Mouse (Mus musculus) heart, embryonic 15.5 days (tissue): ENCODE data around the gene Hist1h2bq. TPM values are rescaled to one million over a fixed set of nuclear protein-coding genes. Genes with fewer than 3 reads are reported as not detected.
A peak's percentile ranks its signal among the peaks of the same experiment; 100 is the strongest.
"Not testable (repeated sequence)": the region's sequence is repeated elsewhere in the genome, so short reads cannot be mapped to it uniquely, and the experiment has no call there.

Experiments
- ATAC-seq: fragments of 200-750 bp; cut with Nextera tagmentation; replicated peaks from 2 replicates; pipeline ENCODE4 v1.8.0; 2017; ENCODE audit warnings: low read depth, moderate TSS enrichment; ENCODE audit not compliant: insufficient number of reproducible peaks, insufficient read depth, low FRiP score
- H3K27ac ChIP-seq: fragments of 300-500 bp; sonication (generic); 2 replicates; pipeline ENCODE4 v1.5.1; 2015; ENCODE audit warnings: mild to moderate bottlenecking, inconsistent platforms
- H3K27me3 ChIP-seq: fragments of 300-500 bp; sonication (generic); 2 replicates; pipeline ENCODE4 v1.6.1; 2015; ENCODE audit warnings: inconsistent platforms
- H3K36me3 ChIP-seq: fragments of 300-500 bp; sonication (generic); 2 replicates; pipeline ENCODE4 v1.6.1; 2015; ENCODE audit warnings: mild to moderate bottlenecking, inconsistent platforms
- H3K4me1 ChIP-seq: fragments of 300-500 bp; sonication (generic); replicated peaks from 2 replicates; pipeline ENCODE4 v1.6.1; 2015; ENCODE audit warnings: inconsistent platforms
- H3K4me2 ChIP-seq: fragments of 300-500 bp; sonication (generic); 2 replicates; pipeline ENCODE4 v1.6.1; 2015; ENCODE audit warnings: inconsistent platforms, mild to moderate bottlenecking, moderate library complexity
- H3K4me3 ChIP-seq: fragments of 300-500 bp; sonication (generic); 2 replicates; pipeline ENCODE4 v1.5.1; 2015; ENCODE audit warnings: mild to moderate bottlenecking, inconsistent platforms
- H3K9ac ChIP-seq: fragments of 300-500 bp; sonication (generic); 2 replicates; pipeline ENCODE4 v1.6.1; 2015; ENCODE audit warnings: mild to moderate bottlenecking, inconsistent platforms
- H3K9me3 ChIP-seq: fragments of 300-500 bp; sonication (generic); replicated peaks from 2 replicates; pipeline ENCODE4 v1.6.1; 2016; ENCODE audit warnings: inconsistent platforms
- WGBS: fragments of 180-500 bp; shearing (Covaris S2); methylation state at CpG from one replicate; pipeline ENCODE4 v1.1.7; 2015; ENCODE audit warnings: mixed read lengths; 5-methylcytosine and 5-hydroxymethylcytosine counted together
- polyA plus RNA-seq: library from polyadenylated mRNA; unstranded; fragments of >200 nt; fragmentation: Nextera tagmentation; extraction: Ambion mirVana; gene quantifications from 2 replicates; pipeline ENCODE4 v1.2.1, GENCODE M21; 2015

The Hist1h2bq gene
- 7.2 and 7.3 TPM in 2 replicates for polyA plus RNA-seq

DNA sequence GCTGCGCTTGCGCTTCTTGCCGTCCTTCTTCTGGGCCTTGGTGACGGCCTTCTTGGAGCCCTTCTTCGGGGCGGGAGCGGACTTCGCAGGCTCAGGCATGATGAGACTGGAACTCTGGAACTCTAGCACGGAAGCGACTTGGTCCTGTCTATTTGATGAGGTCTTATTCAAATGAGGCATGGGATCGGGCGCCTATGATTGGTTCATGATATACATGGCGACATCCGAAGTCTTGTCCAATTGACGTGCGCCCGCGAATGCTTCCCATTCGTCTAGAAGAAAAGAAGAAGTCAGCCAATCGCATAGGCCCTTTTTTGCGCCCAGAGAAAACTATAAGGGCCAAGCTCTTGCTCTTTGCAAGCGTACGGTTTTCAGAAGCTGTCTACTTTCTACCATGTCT is at the start of gene Hist1h2bq, which contains the start of gene Hist1h2ao:
Gene Hist1h2bq (minus strand): TSS at position 125 of the 400 bp plus-strand sequence.
Gene Hist1h2ao (plus strand): TSS at position 393 of the 400 bp plus-strand sequence.
- not testable (repeated sequence) for H3K27ac ChIP-seq, H3K4me2 ChIP-seq, H3K4me3 ChIP-seq, H3K4me1 ChIP-seq, H3K27me3 ChIP-seq, H3K9me3 ChIP-seq, H3K9ac ChIP-seq, H3K36me3 ChIP-seq
- WGBS: no CpG with 5 or more reads among the region's 23 CpGs
- peak; percentile 95 for ATAC-seq

DNA sequence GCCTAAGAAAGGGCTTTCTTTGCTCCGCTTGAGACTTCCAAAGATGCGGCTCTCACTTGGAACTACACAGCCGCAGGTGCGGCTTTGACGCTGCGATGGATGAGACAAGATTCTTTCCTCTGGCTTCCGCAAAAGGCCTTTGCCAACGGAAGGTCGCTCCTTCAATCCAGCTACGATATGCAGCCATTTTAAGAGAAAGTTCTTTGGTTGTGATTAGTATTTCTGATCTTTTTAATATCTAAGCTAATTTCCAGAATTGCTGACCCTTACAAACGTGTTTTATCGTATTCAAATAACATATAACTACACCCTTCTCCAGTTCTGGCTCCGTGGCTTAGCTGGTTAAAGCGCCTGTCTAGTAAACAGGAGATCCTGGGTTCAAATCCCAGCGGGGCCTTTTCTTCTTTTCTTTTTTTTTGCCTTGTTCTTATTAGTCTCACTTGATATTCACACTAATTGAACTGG is 45.7 kb upstream of the Hist1h2bq start:
- no peak for ATAC-seq
- no peaks in the 10 kb centered on the region for H3K36me3 ChIP-seq
- H3K9me3 ChIP-seq: no peaks in the 10 kb centered on the region

DNA sequence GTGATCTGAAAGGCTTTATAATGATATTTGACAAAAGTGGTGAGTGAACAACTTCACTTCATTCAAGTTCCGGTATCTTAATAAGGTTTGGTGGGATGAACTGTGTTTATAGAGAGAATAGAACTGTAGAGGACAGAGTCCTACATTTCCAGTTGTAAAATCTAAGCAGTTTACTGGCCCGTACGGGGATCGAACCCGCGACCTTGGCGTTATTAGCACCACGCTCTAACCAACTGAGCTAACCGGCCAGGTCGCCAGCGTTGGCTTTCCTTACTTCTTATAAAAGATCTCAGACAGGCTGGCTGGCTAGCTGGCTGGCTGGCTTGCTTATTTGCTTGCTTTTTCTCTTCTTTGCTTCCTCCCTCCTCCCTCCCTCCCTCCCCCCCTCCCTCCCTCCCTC is 45.1 kb upstream of the Hist1h2bq start:
- 5% methylated on average over 11 of the region's 11 CpGs for WGBS
- peak overlapping the region; percentile 55 for H3K4me2 ChIP-seq
- peaks cover 15% of the 10 kb centered on the region for H3K4me1 ChIP-seq
- H3K27me3 ChIP-seq: no peaks in the 10 kb centered on the region
- peak; percentile 50; the same call in 1 of the 2 replicates for ATAC-seq
- no peaks in the 10 kb centered on the region for H3K9me3 ChIP-seq
- H3K9ac ChIP-seq: no peak overlapping the region
- H3K36me3 ChIP-seq: no peaks in the 10 kb centered on the region
- H3K4me3 ChIP-seq: peak overlapping the region; percentile 47
- no peak overlapping the region for H3K27ac ChIP-seq

More for the DNA sequence above, 45.7 kb upstream of the Hist1h2bq start:
- Histone ChIP-seq H3K4me2 (peak overlapping the region; percentile 55), H3K27me3 (no peaks in the 10 kb centered on the region), H3K9ac (peak overlapping the region; percentile 16; the same call in 1 of the 2 replicates), H3K4me3 (peak overlapping the region; percentile 47), H3K4me1 (peaks cover 15% of the 10 kb centered on the region), H3K27ac (no peak overlapping the region)
- 4% methylated on average over 15 of the region's 15 CpGs for WGBS

DNA sequence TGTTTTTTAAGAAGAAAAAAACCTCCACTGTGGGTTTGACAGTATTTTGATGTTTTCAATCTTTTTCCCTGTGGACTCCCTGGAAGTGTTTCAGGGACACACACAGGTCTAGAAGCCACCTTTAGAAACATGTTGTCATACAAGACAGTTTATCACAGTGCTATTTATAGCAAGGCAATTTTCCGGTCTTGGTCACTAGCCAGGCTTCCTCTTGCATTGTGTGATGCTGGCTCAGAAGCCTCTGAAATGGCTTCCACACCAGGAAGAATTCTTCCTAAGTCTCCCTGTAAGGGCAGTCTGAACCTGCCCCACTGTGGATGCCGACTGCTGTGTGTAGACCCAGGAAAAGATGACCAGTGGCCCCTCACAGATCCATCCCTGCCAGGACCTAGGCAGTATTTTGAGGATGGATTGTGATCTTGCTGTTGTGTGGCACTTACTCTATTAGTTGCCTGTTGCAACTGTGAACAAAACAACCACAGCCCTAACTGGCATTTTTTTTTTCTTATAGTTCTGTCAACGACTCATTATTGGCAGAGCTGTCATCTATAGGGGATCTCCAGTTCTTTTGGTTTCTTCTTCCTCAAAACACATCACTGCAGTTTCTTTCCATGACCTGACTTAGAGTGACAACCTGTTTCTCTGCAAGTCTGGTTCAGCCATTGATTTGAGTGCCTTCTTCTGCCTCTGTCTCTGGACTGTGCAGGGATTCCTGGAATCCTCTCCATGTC is 42.4 kb upstream of the Hist1h2bq start:
- peak; percentile 71; the same call in 1 of the 2 replicates for ATAC-seq
- 37% methylated on average over 3 of the region's 3 CpGs for WGBS
- H3K4me2 ChIP-seq: peak overlapping the region; percentile 38; the same call in 1 of the 2 replicates

DNA sequence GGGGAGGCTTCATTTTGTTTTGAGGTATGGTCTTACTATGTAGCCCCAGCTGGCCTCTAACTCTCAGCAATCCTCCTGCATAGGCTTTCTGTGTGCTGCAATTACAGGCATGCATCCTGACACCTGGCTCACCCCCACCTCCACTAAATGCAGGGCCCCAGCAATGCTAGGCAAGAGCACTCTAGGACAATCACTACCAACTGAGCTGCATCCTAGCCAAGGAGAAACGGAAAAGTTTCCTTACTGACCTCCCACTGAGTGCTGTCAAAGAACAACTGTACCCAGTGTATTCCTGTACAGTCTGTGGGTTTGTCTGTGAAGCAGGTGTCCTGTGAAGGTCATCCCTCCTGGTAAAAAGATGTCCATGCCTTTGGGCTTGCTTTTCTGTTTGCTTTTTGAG is 40.7 kb upstream of the Hist1h2bq start:
- 41% methylated on average over 1 of the region's 1 CpGs for WGBS
- H3K4me2 ChIP-seq, H3K9me3 ChIP-seq, H3K4me3 ChIP-seq, H3K27me3 ChIP-seq, H3K36me3 ChIP-seq, H3K9ac ChIP-seq, ATAC-seq: not testable (repeated sequence)
- Histone ChIP-seq H3K27ac (0 out of 2 replicates have a peak overlapping the region, but pooled peaks have one; percentile 15), H3K4me1 (peaks cover 15% of the 10 kb centered on the region)

More for the DNA sequence above, 42.4 kb upstream of the Hist1h2bq start:
- Histone ChIP-seq H3K9me3 (no peaks in the 10 kb centered on the region), H3K27ac (peak overlapping the region; percentile 82), H3K27me3 (no peaks in the 10 kb centered on the region), H3K36me3 (no peaks in the 10 kb centered on the region), H3K4me3 (no peak overlapping the region), H3K4me1 (peaks cover 15% of the 10 kb centered on the region), H3K9ac (no peak overlapping the region)

DNA sequence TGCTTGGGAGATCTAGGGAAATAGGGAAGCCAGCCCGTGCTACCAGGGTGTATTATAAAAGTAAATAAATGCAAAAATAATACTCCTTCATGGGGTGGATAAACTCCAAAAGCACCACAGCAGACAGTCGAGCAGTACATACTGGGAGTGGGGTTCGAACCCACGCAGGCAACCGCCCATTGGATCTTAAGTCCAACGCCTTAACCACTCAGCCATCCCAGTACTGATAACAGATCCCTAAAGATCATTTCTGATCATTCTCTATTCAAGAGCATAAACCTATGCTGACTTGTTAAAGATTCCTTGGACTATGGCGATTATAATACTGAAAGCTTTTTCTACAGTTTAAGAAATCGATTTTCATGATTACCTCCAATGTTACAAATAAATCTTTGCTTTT is 37.9 kb upstream of the Hist1h2bq start:
- no peaks in the 10 kb centered on the region for H3K36me3 ChIP-seq
- peaks cover 15% of the 10 kb centered on the region for H3K4me1 ChIP-seq
- no peaks in the 10 kb centered on the region for H3K27me3 ChIP-seq
- 31% methylated on average over 8 of the region's 8 CpGs for WGBS
- no peak overlapping the region for H3K9ac ChIP-seq
- H3K4me3 ChIP-seq: no peak overlapping the region
- H3K9me3 ChIP-seq: no peaks in the 10 kb centered on the region
- no peak for ATAC-seq
- no peak overlapping the region for H3K27ac ChIP-seq
- no peak overlapping the region for H3K4me2 ChIP-seq

DNA sequence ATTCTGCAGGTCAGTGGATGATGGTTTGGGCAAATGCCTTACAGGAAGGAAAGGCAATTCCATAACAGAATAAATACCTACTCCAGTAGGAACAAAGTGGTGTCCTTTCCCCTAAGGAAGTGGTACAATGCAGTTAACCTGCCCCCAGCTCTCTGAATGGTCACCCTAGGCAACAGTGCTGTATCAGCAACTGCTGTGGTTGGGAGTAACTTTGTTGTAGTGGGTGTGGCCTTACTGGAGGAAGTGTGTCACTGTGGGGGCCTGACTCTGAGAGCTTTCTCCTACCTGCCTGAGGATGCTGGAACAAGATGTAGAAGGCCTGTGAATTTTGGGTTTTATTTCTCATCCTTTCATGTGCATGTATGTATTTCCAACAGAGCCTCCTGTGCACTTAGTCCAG is 36.4 kb upstream of the Hist1h2bq start:
- not testable (repeated sequence) for ATAC-seq

DNA sequence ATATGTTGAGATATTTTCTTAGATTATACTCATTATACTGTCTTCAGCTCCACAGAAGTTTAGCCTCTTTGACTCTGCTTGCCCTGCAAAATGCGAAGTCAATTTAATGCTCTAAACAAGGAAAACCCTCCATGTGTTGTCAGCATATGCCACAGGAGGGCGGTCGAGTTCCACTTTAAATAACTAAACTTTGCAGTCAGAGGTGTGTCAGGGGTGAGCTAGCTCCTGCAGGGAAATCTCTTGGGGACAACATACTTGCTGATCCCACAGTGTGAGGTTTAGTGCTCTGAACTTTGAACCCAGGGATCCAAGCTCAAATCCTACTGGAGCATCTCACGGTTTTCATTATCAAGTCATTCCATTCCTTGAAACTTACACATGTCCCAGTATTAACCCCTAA is 30.5 kb upstream of the Hist1h2bq start:
- H3K4me2 ChIP-seq, H3K27ac ChIP-seq, H3K27me3 ChIP-seq, H3K4me1 ChIP-seq, H3K4me3 ChIP-seq, H3K9me3 ChIP-seq, H3K9ac ChIP-seq, H3K36me3 ChIP-seq: not testable (repeated sequence)
- no CpG with 5 or more reads among the region's 4 CpGs for WGBS
- ATAC-seq: peak; percentile 66

More for the DNA sequence above, 36.4 kb upstream of the Hist1h2bq start:
- not testable (repeated sequence) for H3K4me3 ChIP-seq, H3K9ac ChIP-seq, H3K36me3 ChIP-seq, H3K27me3 ChIP-seq, H3K4me1 ChIP-seq, H3K4me2 ChIP-seq, H3K9me3 ChIP-seq, H3K27ac ChIP-seq

DNA sequence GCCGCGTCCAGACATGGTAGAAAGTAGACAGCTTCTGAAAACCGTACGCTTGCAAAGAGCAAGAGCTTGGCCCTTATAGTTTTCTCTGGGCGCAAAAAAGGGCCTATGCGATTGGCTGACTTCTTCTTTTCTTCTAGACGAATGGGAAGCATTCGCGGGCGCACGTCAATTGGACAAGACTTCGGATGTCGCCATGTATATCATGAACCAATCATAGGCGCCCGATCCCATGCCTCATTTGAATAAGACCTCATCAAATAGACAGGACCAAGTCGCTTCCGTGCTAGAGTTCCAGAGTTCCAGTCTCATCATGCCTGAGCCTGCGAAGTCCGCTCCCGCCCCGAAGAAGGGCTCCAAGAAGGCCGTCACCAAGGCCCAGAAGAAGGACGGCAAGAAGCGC is 23.5 kb upstream of the Hist1h2bq start, which contains the start of the genes Hist1h2ap and Hist1h2br:
Gene Hist1h2ap (minus strand): TSS at position 47 of the 400 bp plus-strand sequence.
Gene Hist1h2br (plus strand): TSS at position 283 of the 400 bp plus-strand sequence.
- not testable (repeated sequence) for H3K27me3 ChIP-seq, H3K9ac ChIP-seq, H3K27ac ChIP-seq, H3K36me3 ChIP-seq, H3K4me2 ChIP-seq, H3K4me1 ChIP-seq, H3K4me3 ChIP-seq, H3K9me3 ChIP-seq
- no CpG with 5 or more reads among the region's 24 CpGs for WGBS
- peak; percentile 94 for ATAC-seq

DNA sequence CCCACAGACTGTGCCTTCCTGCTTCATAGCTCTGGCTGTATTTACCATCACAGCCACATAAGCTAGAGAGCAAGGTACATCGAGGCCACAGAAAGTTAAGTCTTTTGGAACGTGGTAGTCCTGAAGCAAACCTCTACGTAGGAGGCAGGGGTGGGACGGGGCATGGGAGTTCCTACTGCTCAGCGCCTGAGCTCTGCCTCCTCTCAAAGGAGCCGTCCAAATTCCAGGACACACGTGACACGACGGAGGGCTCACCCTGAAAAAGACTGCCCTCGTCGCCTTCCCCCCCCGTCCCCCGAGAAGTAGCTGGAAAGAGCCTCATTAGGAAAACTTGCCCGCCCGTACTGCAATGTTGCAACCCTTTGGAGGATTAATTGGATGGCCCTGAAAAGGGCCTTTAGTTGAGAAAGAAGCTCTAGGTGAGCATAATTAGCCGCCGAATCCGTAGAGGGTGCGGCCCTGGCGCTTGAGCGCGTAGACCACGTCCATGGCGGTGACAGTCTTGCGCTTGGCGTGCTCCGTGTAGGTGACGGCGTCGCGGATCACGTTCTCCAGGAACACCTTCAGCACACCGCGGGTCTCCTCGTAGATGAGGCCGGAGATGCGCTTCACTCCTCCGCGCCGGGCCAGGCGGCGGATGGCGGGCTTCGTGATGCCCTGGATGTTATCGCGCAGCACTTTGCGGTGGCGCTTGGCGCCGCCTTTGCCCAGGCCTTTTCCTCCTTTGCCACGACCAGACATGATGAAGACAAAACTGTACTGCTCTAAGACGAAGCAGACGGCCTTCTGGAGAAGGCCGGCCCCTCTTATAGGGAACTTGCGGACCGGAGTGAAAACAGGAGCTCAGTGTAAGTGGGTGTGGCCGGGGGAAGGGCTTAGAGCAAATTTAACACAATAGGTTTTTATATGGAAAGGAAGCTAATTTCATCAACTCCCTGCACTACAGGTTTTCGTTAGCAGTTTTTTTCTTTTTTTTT is 21.7 kb upstream of the Hist1h2bq start, which contains the start of gene Hist1h4n:
Gene Hist1h4n (minus strand): TSS at position 779 of the 977 bp plus-strand sequence.
- peak within 1 kb of the TSS; percentile 52 for H3K4me2 ChIP-seq
- under 1% methylated on average over 28 of the region's 58 CpGs for WGBS
- not testable (repeated sequence) for H3K27ac ChIP-seq

DNA sequence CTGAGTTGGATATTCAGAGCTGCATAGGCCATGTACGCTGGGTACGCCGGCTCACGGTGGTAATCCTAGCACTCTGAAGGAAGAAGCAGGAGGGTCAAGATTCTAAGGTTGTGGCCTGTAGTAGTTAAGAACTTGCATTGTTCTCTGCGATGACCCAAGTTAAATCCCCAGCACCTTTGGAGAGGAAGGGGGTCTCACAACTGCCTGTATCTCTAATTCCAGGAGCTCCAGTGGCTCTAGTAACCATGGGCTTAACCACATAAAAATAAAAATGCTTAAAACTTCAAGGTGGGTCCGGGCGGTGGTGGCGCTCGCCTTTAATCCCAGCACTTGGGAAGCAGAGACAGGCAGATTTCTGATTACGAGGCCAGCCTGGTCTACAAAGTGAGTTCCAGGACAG is 20.3 kb upstream of the Hist1h2bq start:
- H3K4me3 ChIP-seq: no peak overlapping the region
- no peak overlapping the region for H3K4me2 ChIP-seq
- no peaks in the 10 kb centered on the region for H3K9me3 ChIP-seq
- no peak overlapping the region for H3K27ac ChIP-seq
- H3K9ac ChIP-seq: no peak overlapping the region
- H3K36me3 ChIP-seq: no peaks in the 10 kb centered on the region
- no peaks in the 10 kb centered on the region for H3K4me1 ChIP-seq
- ATAC-seq: no peak
- WGBS: 88% methylated on average over 10 of the region's 10 CpGs
- no peaks in the 10 kb centered on the region for H3K27me3 ChIP-seq

More for the DNA sequence above, 21.7 kb upstream of the Hist1h2bq start, which contains the start of gene Hist1h4n:
- not testable (repeated sequence) for H3K36me3 ChIP-seq, H3K9ac ChIP-seq, H3K9me3 ChIP-seq, H3K4me1 ChIP-seq, H3K27me3 ChIP-seq
- ATAC-seq: peak; percentile 79
- H3K4me3 ChIP-seq: peak within 1 kb of the TSS; percentile 27; the same call in 1 of the 2 replicates
